Mouse (Mus musculus) kidney, adult 2 months (tissue): ENCODE results near the gene Pip4k2c. TPM values are rescaled to one million over a fixed set of nuclear protein-coding genes. Genes with fewer than 3 reads are reported as not detected.

ENCODE experiments used
- DNase-seq: peaks from one replicate; pipeline ENCODE4 v3.0.0; 2021
- H3K27ac ChIP-seq: fragments of 200-500 bp; 2 replicates; pipeline ENCODE4 v1.5.1; 2012; ENCODE audit warnings: low read depth, low read length, control low read depth, inconsistent platforms; ENCODE audit not compliant: insufficient read depth
- H3K27me3 ChIP-seq: fragments of 200-500 bp; replicated peaks from 2 replicates; pipeline ENCODE4 v1.6.1; 2012; ENCODE audit warnings: mild to moderate bottlenecking, moderate library complexity, low read length, inconsistent platforms; ENCODE audit not compliant: control insufficient read depth, insufficient read depth
- H3K36me3 ChIP-seq: fragments of 200-500 bp; 2 replicates; pipeline ENCODE4 v1.6.1; 2012; ENCODE audit warnings: mild to moderate bottlenecking, moderate library complexity, low read length, inconsistent platforms; ENCODE audit not compliant: control insufficient read depth, insufficient read depth
- H3K4me1 ChIP-seq: fragments of 200-500 bp; 2 replicates; pipeline ENCODE4 v1.6.1; 2011; ENCODE audit warnings: low read length; ENCODE audit not compliant: control insufficient read depth, insufficient read depth
- H3K4me3 ChIP-seq: fragments of 200-500 bp; 2 replicates; pipeline ENCODE4 v1.5.1; 2011; ENCODE audit warnings: mild to moderate bottlenecking, low read depth, low read length, control low read depth; ENCODE audit not compliant: insufficient read depth
- CTCF ChIP-seq: fragments of 200-500 bp; conservative IDR thresholded peaks from 2 replicates; pipeline ENCODE4 v1.5.1; 2011; ENCODE audit warnings: low read depth, mild to moderate bottlenecking, control low read depth, low read length, moderate library complexity, mixed read lengths; ENCODE audit not compliant: insufficient read depth, insufficient read length
- POLR2A ChIP-seq: fragments of 200-500 bp; IDR thresholded peaks from one replicate; pipeline ENCODE4 v1.6.1; 2011; ENCODE audit warnings: low read depth, low read length, control low read depth
- WGBS: fragments of 180-500 bp; shearing (Covaris S2); methylation state at CpG from one replicate; pipeline ENCODE4 v1.1.7; 2018; 5-methylcytosine and 5-hydroxymethylcytosine counted together
- polyA plus RNA-seq: library from polyadenylated mRNA; depleted of rRNA; stranded (reverse); fragments of >200 nt; gene quantifications from 2 replicates; pipeline ENCODE4 v1.2.3, GENCODE M21; 2012

The Pip4k2c gene
- polyA plus RNA-seq, 1 experiment, result 116 TPM

GRCm38 (mm10) chr10:127225213-127225612 is 13.8 kb upstream of the Pip4k2c start:
- WGBS, result 76% methylated on average over 6 of the region's 6 CpGs

GRCm38 (mm10) chr10:127218339-127218738 is 7.0 kb upstream of the Pip4k2c start:
- H3K27me3 ChIP-seq, result no peaks in the 10 kb centered on the region
- TF ChIP-seq POLR2A, result no peak
- TF ChIP-seq CTCF, result no peak
- peaks cover 3% of the 10 kb centered on the region; the same call in 1 of the 2 replicates for H3K4me1 ChIP-seq
- H3K36me3 ChIP-seq, result no peaks in the 10 kb centered on the region
- no peak overlapping the region for H3K4me3 ChIP-seq
- no peak for DNase-seq
- WGBS, result 95% methylated on average over 2 of the region's 2 CpGs
- H3K27ac ChIP-seq, result no peak overlapping the region

More at GRCm38 (mm10) chr10:127225213-127225612, 13.8 kb upstream of the Pip4k2c start:
- Histone ChIP-seq H3K4me1 (peaks cover 3% of the 10 kb centered on the region; the same call in 1 of the 2 replicates), H3K27ac (no peak overlapping the region), H3K4me3 (no peak overlapping the region), H3K27me3 (no peaks in the 10 kb centered on the region), H3K36me3 (no peaks in the 10 kb centered on the region)
- no peak for TF ChIP-seq CTCF
- no peak for TF ChIP-seq POLR2A
- no peak for DNase-seq

DNA sequence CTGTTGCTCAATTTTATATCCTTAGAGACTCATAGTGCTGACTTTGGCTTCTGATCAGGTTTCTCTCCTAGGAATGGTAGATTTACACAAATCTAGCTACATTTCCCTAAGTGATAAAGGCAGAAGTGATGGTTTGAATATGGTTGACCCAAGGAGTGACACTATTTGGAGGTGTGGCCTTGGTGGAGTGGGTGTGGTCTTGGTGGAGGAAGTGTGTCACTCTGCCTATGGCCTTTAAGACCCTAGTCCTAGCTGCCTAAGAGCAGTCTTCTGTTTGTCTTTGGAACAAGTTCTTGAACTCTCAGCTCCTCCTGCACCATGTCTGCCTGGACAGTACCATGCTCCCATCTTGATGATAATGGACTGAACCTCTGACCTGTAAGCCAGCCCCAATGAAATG is 5.8 kb upstream of the Pip4k2c start:
- Histone ChIP-seq H3K36me3 (no peaks in the 10 kb centered on the region), H3K27ac (no peak overlapping the region), H3K4me1 (peaks cover 3% of the 10 kb centered on the region; the same call in 1 of the 2 replicates), H3K4me3 (no peak overlapping the region), H3K27me3 (no peaks in the 10 kb centered on the region)
- TF ChIP-seq CTCF (no peak), POLR2A (no peak)
- DNase-seq, result no peak

GRCm38 (mm10) chr10:127216456-127216855 is 5.1 kb upstream of the Pip4k2c start:
- no peaks in the 10 kb centered on the region for H3K36me3 ChIP-seq
- H3K27ac ChIP-seq, result no peak overlapping the region
- H3K4me1 ChIP-seq, result peaks cover 3% of the 10 kb centered on the region; the same call in 1 of the 2 replicates
- no peaks in the 10 kb centered on the region for H3K27me3 ChIP-seq
- no peak for DNase-seq
- H3K4me3 ChIP-seq, result no peak overlapping the region
- 95% methylated on average over 11 of the region's 11 CpGs for WGBS
- TF ChIP-seq POLR2A, result no peak
- no peak for TF ChIP-seq CTCF

DNA sequence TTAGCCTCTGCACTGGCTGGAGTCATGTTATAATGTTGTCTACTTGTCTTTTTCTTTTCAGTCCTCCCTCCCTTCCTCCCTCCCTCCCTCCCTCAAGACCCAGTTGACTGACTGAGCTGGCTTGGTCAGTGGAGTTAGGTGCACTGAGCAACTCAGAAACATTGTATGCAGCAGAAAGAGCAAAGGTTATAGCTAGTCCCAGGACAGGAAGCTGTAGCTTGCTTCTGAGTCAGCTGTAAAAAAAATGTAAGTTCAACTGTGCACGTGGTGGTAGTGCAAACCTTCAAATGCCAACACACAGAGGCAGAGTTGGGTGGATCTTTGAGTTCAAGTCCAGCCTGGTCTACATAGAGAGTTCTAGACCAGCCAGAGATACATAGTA is 3.0 kb upstream of the Pip4k2c start:
- no peaks in the 10 kb centered on the region for H3K36me3 ChIP-seq
- H3K27me3 ChIP-seq, result no peaks in the 10 kb centered on the region
- DNase-seq, result no peak
- peaks cover 8% of the 10 kb centered on the region; the same call in 1 of the 2 replicates for H3K4me1 ChIP-seq
- TF ChIP-seq CTCF, result no peak
- TF ChIP-seq POLR2A, result no peak
- no peak overlapping the region for H3K4me3 ChIP-seq
- H3K27ac ChIP-seq, result no peak overlapping the region
- 13% methylated on average over 1 of the region's 1 CpGs for WGBS

DNA sequence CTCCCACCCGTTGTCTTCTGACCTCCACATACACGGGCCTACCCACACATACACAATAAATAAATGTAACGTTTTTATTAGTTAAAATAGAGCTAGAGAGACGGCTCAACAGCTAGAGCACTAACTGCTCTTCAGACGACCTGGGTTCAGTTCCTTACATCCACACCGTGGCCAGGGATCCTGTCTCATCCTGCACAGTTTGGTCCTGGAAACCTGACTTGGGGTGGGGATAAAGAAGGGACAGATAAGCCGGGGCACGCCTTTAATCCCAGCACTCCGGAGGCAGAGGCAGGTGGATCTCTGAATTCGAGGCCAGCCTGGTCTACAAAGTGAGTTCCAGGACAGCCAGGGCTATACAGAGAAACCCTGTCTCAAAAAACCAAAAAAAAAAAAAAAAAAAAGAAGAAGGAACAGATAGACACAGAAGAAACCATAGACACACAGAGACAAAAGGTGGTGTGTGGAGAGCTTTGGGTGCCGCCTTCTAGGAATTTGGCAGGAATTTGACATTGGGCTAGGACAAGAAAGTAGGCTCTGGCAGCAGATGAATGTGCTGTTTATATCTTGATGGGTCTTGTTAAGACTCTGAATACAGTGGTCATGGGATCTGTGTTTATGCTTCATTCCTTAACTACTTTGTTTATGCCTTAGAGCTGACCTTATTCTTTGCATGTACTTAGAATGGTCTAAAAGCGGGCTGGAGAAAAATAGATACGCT is 2.5 kb upstream of the Pip4k2c start:
- H3K27ac ChIP-seq, result no peak overlapping the region
- DNase-seq, result no peak
- no peak overlapping the region for H3K4me3 ChIP-seq
- 78% methylated on average over 13 of the region's 13 CpGs for WGBS
- no peaks in the 10 kb centered on the region for H3K27me3 ChIP-seq
- H3K4me1 ChIP-seq, result peaks cover 8% of the 10 kb centered on the region; the same call in 1 of the 2 replicates
- no peak for TF ChIP-seq CTCF
- no peak for TF ChIP-seq POLR2A
- H3K36me3 ChIP-seq, result no peaks in the 10 kb centered on the region

DNA sequence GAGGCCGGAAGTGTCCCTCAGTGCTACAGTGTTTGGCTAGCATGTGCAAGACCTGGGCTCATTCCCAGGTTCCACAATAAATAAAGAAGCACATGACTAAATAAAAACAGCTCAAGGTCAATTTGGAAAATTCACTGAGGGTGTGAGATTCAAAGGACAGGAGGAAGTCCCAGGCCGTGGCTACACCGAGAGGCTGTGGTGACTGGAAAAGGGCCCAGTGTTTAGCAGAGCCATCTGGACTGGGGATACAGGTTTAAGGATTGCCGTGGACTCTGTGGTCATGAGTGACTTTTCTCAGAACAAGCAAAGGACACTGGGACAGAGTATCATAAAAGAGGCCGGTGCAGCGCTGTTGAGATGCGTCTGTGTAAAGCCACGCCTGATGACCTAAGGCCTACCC is 1.9 kb upstream of the Pip4k2c start:
- H3K4me1 ChIP-seq, result peaks cover 8% of the 10 kb centered on the region; the same call in 1 of the 2 replicates
- H3K36me3 ChIP-seq, result no peaks in the 10 kb centered on the region
- H3K27me3 ChIP-seq, result no peaks in the 10 kb centered on the region
- TF ChIP-seq CTCF (no peak), POLR2A (no peak)
- H3K27ac ChIP-seq, result peak overlapping the region; percentile 19; the same call in 1 of the 2 replicates
- no peak for DNase-seq
- H3K4me3 ChIP-seq, result no peak overlapping the region
- 79% methylated on average over 8 of the region's 8 CpGs for WGBS
